Mouse (Mus musculus) embryonic fibroblast, embryonic 13.5 days (primary cell): ENCODE measurements around the gene Castor2.
A peak's percentile ranks its signal among the peaks of the same experiment; 100 is the strongest.

Source experiments
- CTCF ChIP-seq: IDR thresholded peaks from 2 replicates; pipeline ENCODE4 v1.5.1; 2011; ENCODE audit warnings: mild to moderate bottlenecking, control low read depth, low read length, moderate library complexity, borderline replicate concordance; ENCODE audit not compliant: insufficient read depth
- POLR2A ChIP-seq: IDR thresholded peaks from 2 replicates; pipeline ENCODE4 v1.6.1; 2011; ENCODE audit warnings: low read depth, mild to moderate bottlenecking, control low read depth, low read length, moderate library complexity

DNA sequence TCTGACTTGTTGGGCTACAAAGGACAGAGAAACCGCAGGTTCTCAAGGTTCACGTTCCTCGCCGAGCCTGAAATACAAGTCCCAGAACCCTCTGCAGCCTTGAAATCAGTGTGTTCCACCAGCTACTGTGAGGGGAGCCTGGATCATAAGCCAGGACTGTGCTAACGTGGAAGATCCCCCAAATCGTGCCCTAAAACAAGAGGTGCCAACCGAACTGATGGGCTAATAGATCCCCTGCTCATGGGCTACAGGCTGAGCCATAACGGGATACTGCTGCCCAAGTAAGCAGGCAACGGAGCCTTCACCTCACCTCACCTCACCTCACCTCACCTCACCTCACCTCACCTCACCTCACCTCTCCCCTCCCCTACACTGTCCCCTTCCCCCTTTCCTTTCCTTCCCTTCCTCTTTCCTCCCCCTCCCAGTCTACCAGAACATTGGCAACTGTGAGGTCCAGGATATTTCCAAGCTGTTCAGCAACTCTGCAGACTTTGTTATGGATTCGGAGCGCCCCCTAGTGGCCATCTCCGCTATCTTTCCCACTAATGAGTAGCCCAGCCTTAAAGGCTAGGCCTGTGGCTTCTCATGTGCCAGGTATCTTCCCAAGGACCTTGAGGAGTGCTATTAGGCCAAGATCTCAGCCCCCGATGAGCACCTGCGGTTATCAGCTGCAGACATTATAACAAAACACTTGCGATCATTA, 36.0 kb upstream of the Castor2 start:
- TF ChIP-seq POLR2A (no peak), CTCF (peak; percentile 43; the same call in 1 of the 2 replicates)
